Mouse (Mus musculus): Measurements from ENCODE around the gene Sp2. TPM values are rescaled to one million over a fixed set of nuclear protein-coding genes. Genes with fewer than 3 reads are reported as not detected.

Sp2 gene
- polyA plus RNA-seq, 1 experiment = 12.1 TPM

- no peak for DNase-seq (ENCODE audit: extremely low spot score in 1 of 2, low spot score in 1 of 2)
These were observed 14.1 kb upstream of the Sp2 start for GRCm38 (mm10) chr11:96996773-96997379.

- no peak for DNase-seq (ENCODE audit: extremely low spot score in 1 of 2, low spot score in 1 of 2)
These were observed 13.3 kb upstream of the Sp2 start for GRCm38 (mm10) chr11:96995836-96996772.

- DNase-seq (ENCODE audit: extremely low spot score in 1 of 2, low spot score in 1 of 2) = no peak
These were observed 12.3 kb upstream of the Sp2 start for GRCm38 (mm10) chr11:96995031-96995430.

- DNase-seq (ENCODE audit: extremely low spot score in 1 of 2, low spot score in 1 of 2) = no peak
These were observed 10.1 kb upstream of the Sp2 start for GRCm38 (mm10) chr11:96992722-96993311.

GRCm38 (mm10) chr11:96991501-96991900, 8.7 kb upstream of the Sp2 start:
- DNase-seq (ENCODE audit: extremely low spot score in 1 of 2, low spot score in 1 of 2) = no peak

GRCm38 (mm10) chr11:96987873-96988655, 5.3 kb upstream of the Sp2 start:
- peak in 1 of 2 experiments; percentile 45 for DNase-seq (ENCODE audit: extremely low spot score in 1 of 2, low spot score in 1 of 2)

- DNase-seq (ENCODE audit: extremely low spot score in 1 of 2, low spot score in 1 of 2) = no peak
These were observed 3.7 kb upstream of the Sp2 start for GRCm38 (mm10) chr11:96986463-96986862.

GRCm38 (mm10) chr11:96984903-96985302, 2.1 kb upstream of the Sp2 start:
- no peak for DNase-seq (ENCODE audit: extremely low spot score in 1 of 2, low spot score in 1 of 2)

GRCm38 (mm10) chr11:96982355-96982754, 404 bp downstream of the Sp2 start:
- DNase-seq (ENCODE audit: extremely low spot score in 1 of 2, low spot score in 1 of 2) = peak in 1 of 2 experiments; percentile 89

- DNase-seq (ENCODE audit: extremely low spot score in 1 of 2, low spot score in 1 of 2) = no peak
These were observed 1.3 kb downstream of the Sp2 start for GRCm38 (mm10) chr11:96981461-96981860.

GRCm38 (mm10) chr11:96980021-96980420, 2.7 kb downstream of the Sp2 start:
- DNase-seq (ENCODE audit: extremely low spot score in 1 of 2, low spot score in 1 of 2) = no peak

- no peak for DNase-seq (ENCODE audit: extremely low spot score in 1 of 2, low spot score in 1 of 2)
These were observed 3.4 kb downstream of the Sp2 start for GRCm38 (mm10) chr11:96979329-96979728.

- no peak for DNase-seq (ENCODE audit: extremely low spot score in 1 of 2, low spot score in 1 of 2)
These were observed 4.1 kb downstream of the Sp2 start for GRCm38 (mm10) chr11:96978401-96979246.

- peak; percentile 100 for DNase-seq (ENCODE audit: extremely low spot score in 1 of 2, low spot score in 1 of 2)
These were observed 5.0 kb downstream of the Sp2 start for GRCm38 (mm10) chr11:96977606-96978400.

GRCm38 (mm10) chr11:96976911-96977591, 5.7 kb downstream of the Sp2 start:
- peak; percentile 32 to 77 for DNase-seq (ENCODE audit: extremely low spot score in 1 of 2, low spot score in 1 of 2)

- DNase-seq (ENCODE audit: extremely low spot score in 1 of 2, low spot score in 1 of 2) = no peak
These were observed 6.4 kb downstream of the Sp2 start for GRCm38 (mm10) chr11:96976379-96976687.

GRCm38 (mm10) chr11:96975511-96976378, 7.0 kb downstream of the Sp2 start:
- DNase-seq (ENCODE audit: extremely low spot score in 1 of 2, low spot score in 1 of 2) = no peak

GRCm38 (mm10) chr11:96974813-96975212, 7.9 kb downstream of the Sp2 start:
- DNase-seq (ENCODE audit: extremely low spot score in 1 of 2, low spot score in 1 of 2) = no peak
